Mouse (Mus musculus): Measurements from ENCODE around the gene Tpx2. TPM values are rescaled to one million over a fixed set of nuclear protein-coding genes. Genes with fewer than 3 reads are reported as not detected.

Tpx2 gene
- total RNA-seq, 2 experiments from 2014 or later, result 51.4 to 105 TPM

- no peak for ATAC-seq (replicated peaks; ENCODE audit: poor library complexity, severe bottlenecking)
Observed at GRCm38 (mm10) chr2:152847057-152847814, 528 bp upstream of the Tpx2 start.

GRCm38 (mm10) chr2:152848466-152848865, 702 bp downstream of the Tpx2 start:
- 0 out of 2 replicates have a peak, but pooled peaks have one; percentile 11 for ATAC-seq (replicated peaks; ENCODE audit: poor library complexity, severe bottlenecking)

DNA sequence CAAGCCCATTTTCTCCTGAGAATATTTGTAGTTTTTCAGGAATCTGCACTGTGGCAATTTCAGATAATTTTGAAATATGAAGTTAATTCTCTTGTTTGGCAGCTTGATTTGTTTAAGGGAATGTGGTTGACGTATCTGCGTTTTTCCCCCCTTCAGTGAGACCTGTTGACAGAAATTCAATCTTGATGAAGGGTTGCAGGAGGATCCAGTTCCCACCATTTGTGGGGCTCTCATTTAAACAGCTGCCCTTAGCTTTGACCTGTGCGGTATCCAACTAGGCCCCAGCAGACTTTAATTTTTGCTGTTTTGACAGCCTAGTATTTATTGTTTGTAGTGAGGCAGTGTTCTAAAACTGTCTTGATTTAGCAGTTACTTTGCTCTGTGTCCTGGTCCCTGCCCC, 11.7 kb downstream of the Tpx2 start:
- ATAC-seq (replicated peaks; ENCODE audit: poor library complexity, severe bottlenecking), result no peak

GRCm38 (mm10) chr2:152861891-152862290, 14.1 kb downstream of the Tpx2 start:
- ATAC-seq (replicated peaks; ENCODE audit: poor library complexity, severe bottlenecking), result no peak

- no peak for ATAC-seq (replicated peaks; ENCODE audit: poor library complexity, severe bottlenecking)
Observed at GRCm38 (mm10) chr2:152862638-152863037, 14.9 kb downstream of the Tpx2 start.

- ATAC-seq (replicated peaks; ENCODE audit: poor library complexity, severe bottlenecking), result no peak
Observed at GRCm38 (mm10) chr2:152863346-152863745, 15.6 kb downstream of the Tpx2 start.

DNA sequence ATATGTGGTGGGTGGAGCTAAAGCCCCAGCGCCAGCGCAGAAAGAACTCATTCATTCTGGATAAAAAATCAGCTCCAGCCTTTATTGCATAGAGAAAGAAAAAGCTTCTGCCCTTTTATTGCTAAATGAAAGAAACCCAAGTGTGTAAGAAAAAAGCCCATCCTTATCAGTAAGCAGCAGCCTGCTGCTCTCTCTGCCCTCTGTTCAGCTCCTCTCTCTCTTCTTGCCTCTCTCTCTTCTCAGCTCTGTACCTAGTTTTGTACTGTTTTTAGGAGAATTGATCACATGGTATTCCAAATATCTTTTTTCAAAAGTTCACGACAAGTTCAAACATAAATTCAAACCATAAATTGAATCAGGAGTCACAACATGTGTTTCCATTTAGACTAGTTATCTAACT, 30.5 kb downstream of the Tpx2 start:
- no peak for ATAC-seq (replicated peaks; ENCODE audit: poor library complexity, severe bottlenecking)

- peak; percentile 88 for ATAC-seq (replicated peaks; ENCODE audit: poor library complexity, severe bottlenecking)
Observed at GRCm38 (mm10) chr2:152880898-152881297, 33.1 kb downstream of the Tpx2 start.

DNA sequence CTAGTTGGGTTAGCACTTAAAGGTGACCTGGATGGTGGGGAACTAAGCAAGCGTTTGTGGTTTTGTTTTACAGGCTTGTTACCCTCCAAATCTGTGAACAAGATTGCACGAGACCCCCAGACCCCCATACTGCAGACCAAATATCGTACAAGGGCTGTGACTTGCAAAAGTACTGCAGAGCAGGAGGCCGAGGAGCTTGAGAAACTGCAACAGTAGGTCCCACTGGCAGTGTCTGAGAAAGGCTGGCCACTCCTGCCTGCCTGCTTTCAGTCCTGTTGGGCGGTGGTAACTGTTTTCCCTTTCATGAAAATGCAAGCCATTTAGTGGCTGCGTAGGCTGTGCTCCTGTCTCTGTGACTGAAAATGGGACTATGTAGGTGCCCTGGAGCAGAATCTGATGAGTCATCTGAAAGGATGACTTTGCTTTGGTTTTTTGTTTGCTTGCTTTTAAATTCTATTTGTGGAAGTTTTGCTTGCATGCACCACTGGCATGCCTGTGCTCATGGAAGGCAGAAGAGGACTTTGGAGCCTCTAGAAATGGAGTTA, 36.4 kb downstream of the Tpx2 start:
- no peak for ATAC-seq (replicated peaks; ENCODE audit: poor library complexity, severe bottlenecking)

DNA sequence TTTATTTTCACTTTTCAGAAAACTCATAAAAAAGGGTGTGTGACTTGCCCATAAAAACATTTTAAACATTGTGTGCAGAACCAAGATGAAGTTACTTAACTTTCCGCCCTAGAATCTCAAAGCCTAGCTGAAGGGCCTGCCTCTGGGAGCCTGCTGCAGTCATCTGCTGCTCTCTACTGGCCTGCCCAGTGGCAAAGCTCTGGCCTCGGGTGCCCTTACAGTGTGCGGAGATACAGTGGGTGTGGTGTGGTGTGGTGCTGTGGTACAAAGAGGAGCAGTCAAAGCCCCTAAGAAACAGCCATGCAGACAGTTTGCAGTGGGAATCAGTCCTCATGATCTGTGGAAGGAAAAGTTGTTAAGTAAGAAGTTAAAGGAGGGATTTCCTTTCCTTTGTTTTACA, 39.5 kb downstream of the Tpx2 start:
- no peak for ATAC-seq (replicated peaks; ENCODE audit: poor library complexity, severe bottlenecking)

DNA sequence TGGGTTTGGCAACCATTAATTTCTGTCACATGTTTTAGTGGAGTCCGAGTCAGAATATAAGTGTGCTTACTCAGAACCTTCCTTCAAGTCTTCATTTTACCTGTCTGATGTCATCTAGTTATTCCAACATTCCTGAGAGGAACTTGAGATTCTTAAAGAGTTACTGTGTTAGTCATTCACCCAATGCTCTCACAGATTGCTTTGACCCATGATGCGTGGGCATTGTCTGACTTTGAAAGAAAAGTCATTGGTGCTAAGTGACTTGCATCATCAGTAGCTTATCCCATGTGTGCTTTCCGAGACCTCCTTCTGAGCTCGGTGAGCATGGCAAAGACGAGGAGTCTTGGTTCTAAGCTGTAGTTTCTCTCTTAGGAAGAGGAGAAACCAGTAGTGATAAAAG, 41.0 kb downstream of the Tpx2 start:
- ATAC-seq (replicated peaks; ENCODE audit: poor library complexity, severe bottlenecking), result no peak

GRCm38 (mm10) chr2:152895834-152896233, 48.1 kb downstream of the Tpx2 start:
- no peak for ATAC-seq (replicated peaks; ENCODE audit: poor library complexity, severe bottlenecking)

GRCm38 (mm10) chr2:152896926-152897325, 49.2 kb downstream of the Tpx2 start:
- no peak for ATAC-seq (replicated peaks; ENCODE audit: poor library complexity, severe bottlenecking)

DNA sequence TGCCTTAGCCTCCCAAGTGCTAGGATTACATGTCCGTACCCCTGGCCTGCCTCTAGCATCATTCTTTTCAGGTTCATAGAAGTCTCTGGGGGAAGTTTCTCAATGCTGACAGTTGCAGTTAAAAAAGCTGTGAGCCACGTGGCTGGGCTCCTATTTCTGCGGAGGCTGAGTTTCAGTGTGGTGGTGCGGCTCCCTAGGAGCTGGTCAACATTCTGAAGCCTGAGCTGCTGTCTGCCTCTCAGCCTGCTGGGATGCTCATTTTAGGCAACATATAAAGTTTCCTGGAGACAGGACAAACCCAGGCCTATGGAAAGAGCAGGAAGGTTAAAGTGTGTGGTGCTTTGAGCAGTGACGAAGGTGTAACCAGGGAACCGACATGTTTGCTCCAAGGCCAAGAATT, 51.2 kb downstream of the Tpx2 start:
- no peak for ATAC-seq (replicated peaks; ENCODE audit: poor library complexity, severe bottlenecking)

GRCm38 (mm10) chr2:152901296-152901695, 53.5 kb downstream of the Tpx2 start:
- no peak for ATAC-seq (replicated peaks; ENCODE audit: poor library complexity, severe bottlenecking)

GRCm38 (mm10) chr2:152902658-152903057, 54.9 kb downstream of the Tpx2 start:
- ATAC-seq (replicated peaks; ENCODE audit: poor library complexity, severe bottlenecking), result no peak

DNA sequence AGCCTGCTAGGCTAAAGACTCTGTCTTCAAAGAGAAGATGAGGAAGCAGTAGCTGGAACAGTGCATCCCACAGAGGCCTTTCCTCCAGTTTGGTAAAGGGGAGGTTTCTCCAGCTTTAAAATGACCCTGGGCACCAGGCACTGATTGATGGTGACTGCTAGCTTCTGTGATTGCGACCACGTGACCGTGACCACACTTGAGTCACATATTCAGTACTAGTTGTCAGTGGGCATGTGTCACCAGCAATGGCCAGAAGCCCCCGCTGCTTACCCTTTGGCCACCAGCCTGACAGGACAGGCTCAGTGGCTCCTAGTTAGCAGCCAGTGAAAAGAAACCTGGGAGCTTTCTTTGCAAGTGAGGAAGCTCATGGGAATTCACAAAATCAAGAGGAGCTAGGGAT, 55.8 kb downstream of the Tpx2 start:
- ATAC-seq (replicated peaks; ENCODE audit: poor library complexity, severe bottlenecking), result no peak; the same call in 1 of the 2 replicates

DNA sequence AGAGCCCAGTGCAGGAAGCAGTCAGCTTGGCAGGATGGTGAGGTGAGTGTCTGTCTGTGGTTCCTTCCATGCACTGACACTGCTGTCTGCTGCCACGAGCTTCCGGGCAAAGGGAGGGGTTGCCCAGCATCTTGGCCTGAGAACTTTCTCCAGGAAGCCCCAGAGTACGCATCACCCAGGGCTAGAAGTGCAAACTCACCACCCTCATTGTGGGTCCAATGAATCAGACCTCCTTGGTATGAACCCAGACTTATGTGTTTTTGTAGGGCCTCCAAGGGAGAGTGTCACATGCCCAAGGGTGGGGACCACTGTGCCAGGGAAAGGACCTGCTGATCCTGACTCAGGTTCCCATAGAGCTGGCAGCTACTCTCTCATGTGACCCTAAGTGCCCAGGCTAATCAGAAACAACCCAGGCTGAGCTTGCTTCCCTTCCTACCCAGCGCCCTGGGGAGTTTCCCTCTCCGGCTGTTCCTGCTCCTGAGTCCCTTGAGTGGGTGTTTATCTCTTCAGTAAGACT, 56.4 kb downstream of the Tpx2 start:
- peak; percentile 43 for ATAC-seq (replicated peaks; ENCODE audit: poor library complexity, severe bottlenecking)

GRCm38 (mm10) chr2:152905036-152905829, 57.5 kb downstream of the Tpx2 start:
- no peak for ATAC-seq (replicated peaks; ENCODE audit: poor library complexity, severe bottlenecking)

GRCm38 (mm10) chr2:152906274-152907037, 58.7 kb downstream of the Tpx2 start:
- no peak for ATAC-seq (replicated peaks; ENCODE audit: poor library complexity, severe bottlenecking)
